Mouse (Mus musculus) forebrain, embryonic 12.5 days (tissue): Measurements from ENCODE around the gene 1700018B08Rik. TPM values are rescaled to one million over a fixed set of nuclear protein-coding genes. Genes with fewer than 3 reads are reported as not detected.

Experiments used
- ATAC-seq: fragments of 200-750 bp; cut with Nextera tagmentation; 2 replicates; pipeline ENCODE4 v1.8.0; 2017; ENCODE audit warnings: moderate TSS enrichment; ENCODE audit not compliant: low FRiP score
- H3K27ac ChIP-seq: fragments of 300-500 bp; sonication (generic); 2 replicates; pipeline ENCODE4 v1.5.1; 2016; ENCODE audit warnings: mild to moderate bottlenecking
- H3K27me3 ChIP-seq: fragments of 300-500 bp; sonication (generic); 2 replicates; pipeline ENCODE4 v1.6.1; 2016; ENCODE audit warnings: mild to moderate bottlenecking
- H3K36me3 ChIP-seq: fragments of 300-500 bp; sonication (generic); replicated peaks from 2 replicates; pipeline ENCODE4 v1.6.1; 2016; ENCODE audit warnings: mild to moderate bottlenecking
- H3K4me1 ChIP-seq: fragments of 300-500 bp; sonication (generic); 2 replicates; pipeline ENCODE4 v1.6.1; 2016
- H3K4me2 ChIP-seq: fragments of 300-500 bp; sonication (generic); 2 replicates; pipeline ENCODE4 v1.6.1; 2016; ENCODE audit warnings: mild to moderate bottlenecking, moderate library complexity
- H3K4me3 ChIP-seq: fragments of 300-500 bp; sonication (generic); replicated peaks from 2 replicates; pipeline ENCODE4 v1.5.1; 2016; ENCODE audit warnings: mild to moderate bottlenecking
- H3K9ac ChIP-seq: fragments of 300-500 bp; sonication (generic); 2 replicates; pipeline ENCODE4 v1.6.1; 2016; ENCODE audit warnings: mild to moderate bottlenecking
- H3K9me3 ChIP-seq: fragments of 300-500 bp; sonication (generic); 2 replicates; pipeline ENCODE4 v1.6.1; 2016
- WGBS: fragments of 180-500 bp; shearing (Covaris S2); methylation state at CpG from one replicate; pipeline ENCODE4 v1.1.7; 2016; 5-methylcytosine and 5-hydroxymethylcytosine counted together
- polyA plus RNA-seq: library from polyadenylated mRNA; unstranded; fragments of >200 nt; fragmentation: Nextera tagmentation; extraction: Ambion mirVana; gene quantifications from 2 replicates; pipeline ENCODE4 v1.2.1, GENCODE M21; 2016

1700018B08Rik gene
- polyA plus RNA-seq, 1 experiment from 2014 or later: not detected

DNA sequence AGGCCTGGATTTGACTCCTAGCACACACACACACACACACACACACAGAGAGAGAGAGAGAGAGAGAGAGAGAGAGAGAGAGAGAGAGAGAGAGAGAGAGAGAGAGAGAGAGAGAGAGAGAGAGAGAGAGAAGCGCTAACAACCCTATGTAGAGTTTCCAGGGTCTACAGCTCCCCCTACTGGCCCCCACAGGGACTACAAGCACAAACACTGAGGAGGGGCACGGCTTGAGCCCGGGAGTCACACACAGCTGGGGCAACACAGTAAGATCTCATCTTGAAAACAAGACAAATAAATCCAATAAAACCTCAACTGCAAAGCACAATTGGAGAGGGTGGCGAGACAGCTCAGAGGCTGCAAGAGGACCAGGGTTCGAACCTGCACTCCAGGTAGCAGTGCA, 11.7 kb downstream of the 1700018B08Rik start:
- H3K4me3 ChIP-seq: no peak overlapping the region
- ATAC-seq: no peak

DNA sequence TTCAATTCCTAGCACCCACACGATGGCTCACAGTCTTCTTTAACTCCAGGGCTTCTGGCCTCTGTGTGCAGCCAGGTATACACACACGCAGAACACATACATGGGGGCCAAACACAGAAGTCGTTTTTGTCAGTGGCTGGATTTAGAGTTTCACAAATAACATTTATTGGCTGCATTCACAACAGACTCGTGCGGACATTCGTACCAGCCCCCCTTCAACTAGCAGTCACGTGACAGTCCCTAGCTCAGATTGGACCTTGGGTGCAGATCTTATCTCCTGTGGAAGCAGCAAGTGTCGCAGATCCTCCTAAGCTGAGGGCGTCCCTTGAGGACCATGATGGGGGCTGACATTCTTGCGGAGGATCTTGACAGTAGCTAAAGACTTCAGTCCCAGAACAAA, 13.5 kb downstream of the 1700018B08Rik start:
- Histone ChIP-seq H3K36me3 (no peaks in the 10 kb centered on the region), H3K4me3 (no peak overlapping the region), H3K4me1 (no peaks in the 10 kb centered on the region), H3K9me3 (no peaks in the 10 kb centered on the region), H3K27me3 (peaks cover 7% of the 10 kb centered on the region; the same call in 1 of the 2 replicates), H3K27ac (no peak overlapping the region), H3K9ac (no peak overlapping the region), H3K4me2 (no peak overlapping the region)
- WGBS: 84% methylated on average over 10 of the region's 10 CpGs
- no peak for ATAC-seq

More for the DNA sequence above, 11.7 kb downstream of the 1700018B08Rik start:
- no peaks in the 10 kb centered on the region for H3K9me3 ChIP-seq
- H3K27ac ChIP-seq: no peak overlapping the region
- no peaks in the 10 kb centered on the region for H3K27me3 ChIP-seq
- H3K36me3 ChIP-seq: no peaks in the 10 kb centered on the region
- 49% methylated on average over 5 of the region's 5 CpGs for WGBS
- no peaks in the 10 kb centered on the region for H3K4me1 ChIP-seq
- H3K4me2 ChIP-seq: no peak overlapping the region
- H3K9ac ChIP-seq: no peak overlapping the region

DNA sequence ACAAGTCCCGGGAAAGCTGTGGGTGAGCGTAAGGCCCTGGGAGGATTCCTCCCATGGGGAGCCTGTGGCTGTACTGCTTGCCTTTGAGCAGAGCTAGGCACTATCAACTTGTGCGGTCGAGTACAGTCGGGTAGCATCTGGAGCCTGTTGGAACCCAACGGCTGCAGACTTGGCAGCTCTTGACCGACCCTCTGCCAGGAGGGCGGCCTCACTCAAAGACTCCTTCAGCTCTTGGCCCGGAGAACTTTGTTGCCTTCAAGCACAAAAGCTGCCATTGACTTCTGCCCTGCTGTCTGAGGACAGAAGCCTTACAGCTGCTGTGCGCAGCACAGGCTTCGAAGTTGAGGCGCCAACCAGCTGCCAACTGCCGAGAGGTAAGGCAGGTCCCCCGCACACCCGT, 15.3 kb downstream of the 1700018B08Rik start:
- Histone ChIP-seq H3K27me3 (peaks cover 15% of the 10 kb centered on the region; the same call in 1 of the 2 replicates), H3K36me3 (no peaks in the 10 kb centered on the region), H3K4me2 (no peak overlapping the region), H3K4me3 (no peak overlapping the region), H3K4me1 (no peaks in the 10 kb centered on the region), H3K27ac (no peak overlapping the region), H3K9ac (no peak overlapping the region), H3K9me3 (no peaks in the 10 kb centered on the region)
- WGBS: 90% methylated on average over 15 of the region's 15 CpGs
- no peak for ATAC-seq

DNA sequence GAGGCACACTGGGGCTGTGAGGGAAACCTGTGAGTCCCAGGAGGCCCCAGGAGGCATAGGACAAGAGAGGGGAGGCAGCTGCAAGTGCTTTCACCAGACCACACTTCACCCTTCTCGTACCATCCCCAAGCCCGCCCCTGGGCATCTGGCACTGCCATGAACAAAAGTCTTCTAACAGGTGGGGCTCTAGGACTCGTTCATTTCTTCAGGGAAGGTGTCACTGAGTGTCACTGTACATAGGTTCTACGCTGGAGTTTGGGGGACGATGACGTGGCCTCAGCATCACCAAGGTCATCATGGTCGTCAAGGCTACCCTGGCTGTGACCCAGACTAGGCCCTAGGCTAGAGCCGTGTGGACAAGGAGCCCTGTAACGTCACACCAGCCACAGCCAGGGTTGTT, 16.4 kb downstream of the 1700018B08Rik start:
- 88% methylated on average over 9 of the region's 9 CpGs for WGBS
- H3K27ac ChIP-seq: no peak overlapping the region
- H3K4me2 ChIP-seq: no peak overlapping the region
- H3K4me3 ChIP-seq: no peak overlapping the region
- H3K9ac ChIP-seq: no peak overlapping the region
- no peaks in the 10 kb centered on the region for H3K9me3 ChIP-seq
- H3K27me3 ChIP-seq: peaks cover 15% of the 10 kb centered on the region; the same call in 1 of the 2 replicates
- ATAC-seq: no peak
- no peaks in the 10 kb centered on the region for H3K4me1 ChIP-seq
- H3K36me3 ChIP-seq: no peaks in the 10 kb centered on the region

DNA sequence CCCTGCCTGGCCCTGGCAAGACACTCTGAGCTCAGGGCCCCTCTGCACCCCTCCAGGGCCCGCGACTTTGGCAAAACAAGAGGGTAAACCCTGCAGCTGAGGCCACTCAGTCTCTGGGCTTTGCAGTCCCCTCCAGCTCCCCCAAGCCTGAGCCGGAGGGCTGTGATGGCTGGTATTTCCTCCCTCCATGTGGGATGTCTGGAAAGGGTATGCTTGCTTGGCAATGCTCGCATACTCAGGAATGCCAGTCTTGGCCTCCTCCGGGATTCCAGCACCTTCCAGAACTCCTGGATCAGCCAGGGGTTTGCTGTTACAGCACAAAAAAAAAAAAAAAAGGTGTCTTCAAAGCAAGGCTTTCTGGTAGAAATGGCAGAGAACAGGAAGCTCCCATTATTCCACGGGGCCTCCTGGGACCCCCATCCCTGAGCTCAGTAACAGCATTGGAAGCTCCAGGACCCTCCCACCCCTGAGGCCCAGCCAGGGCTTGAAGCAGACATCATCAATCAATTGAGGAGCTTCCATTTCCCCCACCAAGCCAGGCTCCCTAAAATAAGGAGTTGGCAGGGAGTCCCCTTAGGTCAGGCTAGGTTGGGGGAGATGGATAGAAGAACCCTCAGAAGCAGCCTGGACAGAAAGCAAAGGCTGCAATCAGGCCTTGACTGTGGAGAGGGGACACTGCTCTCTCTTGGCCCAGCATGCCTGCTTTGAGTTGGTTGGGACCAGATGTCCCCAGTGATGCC, 17.1 kb downstream of the 1700018B08Rik start:
- WGBS: 84% methylated on average over 6 of the region's 6 CpGs
- no peak overlapping the region for H3K9ac ChIP-seq
- H3K9me3 ChIP-seq: no peaks in the 10 kb centered on the region
- H3K4me1 ChIP-seq: peaks cover 3% of the 10 kb centered on the region; the same call in 1 of the 2 replicates
- no peak overlapping the region for H3K4me2 ChIP-seq
- H3K4me3 ChIP-seq: no peak overlapping the region
- no peak overlapping the region for H3K27ac ChIP-seq
- peaks cover 15% of the 10 kb centered on the region; the same call in 1 of the 2 replicates for H3K27me3 ChIP-seq
- ATAC-seq: no peak
- no peaks in the 10 kb centered on the region for H3K36me3 ChIP-seq

DNA sequence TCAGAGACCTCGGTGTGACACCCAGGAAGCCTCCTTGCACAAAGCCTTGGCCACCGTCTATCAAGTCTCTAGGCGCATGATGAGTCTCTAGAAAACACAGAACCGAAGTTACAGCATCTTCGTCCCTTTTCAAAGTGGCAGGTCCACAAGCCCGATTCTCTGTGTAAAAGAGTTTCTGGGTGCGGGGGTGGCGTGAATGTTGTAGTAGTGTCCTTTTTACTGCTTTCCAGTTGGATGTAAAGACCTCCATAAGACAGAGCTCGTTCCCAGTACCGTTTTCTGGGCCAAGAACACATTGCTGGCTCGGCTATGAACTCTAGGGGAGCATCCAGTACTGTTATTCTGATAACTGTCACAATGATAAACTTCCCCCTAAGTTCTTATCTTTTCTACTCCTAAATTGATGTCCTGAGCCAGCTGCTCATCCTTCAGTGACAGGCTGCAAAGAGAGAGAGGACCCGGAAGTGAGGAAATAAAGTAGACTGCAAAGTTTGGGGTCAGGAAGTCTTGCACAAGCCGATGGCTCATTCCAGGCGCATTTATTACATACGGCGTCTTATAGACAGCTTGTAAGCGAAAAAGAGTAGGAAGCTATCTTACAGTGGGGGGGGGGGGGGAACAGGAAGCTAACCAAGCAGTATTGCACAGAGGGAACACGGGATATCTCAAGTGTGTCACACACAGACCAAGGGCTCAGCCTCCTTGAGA, 18.9 kb downstream of the 1700018B08Rik start:
- Histone ChIP-seq H3K4me3 (no peak overlapping the region), H3K4me2 (no peak overlapping the region), H3K4me1 (peaks cover 4% of the 10 kb centered on the region; the same call in 1 of the 2 replicates), H3K9ac (no peak overlapping the region), H3K9me3 (no peaks in the 10 kb centered on the region), H3K27me3 (peaks cover 15% of the 10 kb centered on the region; the same call in 1 of the 2 replicates), H3K27ac (no peak overlapping the region), H3K36me3 (no peaks in the 10 kb centered on the region)
- WGBS: 84% methylated on average over 18 of the region's 18 CpGs
- ATAC-seq: no peak

DNA sequence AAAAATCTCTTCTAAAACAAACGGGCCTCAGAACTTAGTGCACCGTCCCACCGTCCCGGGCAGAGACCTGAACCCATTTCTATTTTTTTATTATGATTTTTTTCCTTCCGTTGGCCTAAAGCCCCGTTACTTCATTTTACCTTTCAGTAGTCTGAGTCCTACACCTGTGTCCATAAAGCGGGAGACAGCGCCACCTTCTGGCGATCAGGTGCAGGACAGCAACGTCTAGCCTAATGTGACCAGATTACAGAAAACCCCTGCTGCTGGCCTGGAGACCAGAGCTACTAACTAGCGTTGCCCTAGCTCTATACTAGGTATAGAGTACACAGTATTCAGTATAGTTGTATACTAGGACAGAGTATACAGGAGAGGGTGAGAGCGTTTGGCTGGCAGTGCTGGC, 30.7 kb downstream of the 1700018B08Rik start:
- Histone ChIP-seq H3K36me3 (no peaks in the 10 kb centered on the region), H3K9ac (no peak overlapping the region), H3K4me1 (peaks cover 7% of the 10 kb centered on the region; the same call in 1 of the 2 replicates), H3K4me2 (no peak overlapping the region), H3K4me3 (no peak overlapping the region), H3K27ac (no peak overlapping the region), H3K27me3 (peaks cover 44% of the 10 kb centered on the region), H3K9me3 (no peaks in the 10 kb centered on the region)
- 11% methylated on average over 12 of the region's 12 CpGs for WGBS
- 0 out of 2 replicates have a peak, but pooled peaks have one; percentile 51 for ATAC-seq

DNA sequence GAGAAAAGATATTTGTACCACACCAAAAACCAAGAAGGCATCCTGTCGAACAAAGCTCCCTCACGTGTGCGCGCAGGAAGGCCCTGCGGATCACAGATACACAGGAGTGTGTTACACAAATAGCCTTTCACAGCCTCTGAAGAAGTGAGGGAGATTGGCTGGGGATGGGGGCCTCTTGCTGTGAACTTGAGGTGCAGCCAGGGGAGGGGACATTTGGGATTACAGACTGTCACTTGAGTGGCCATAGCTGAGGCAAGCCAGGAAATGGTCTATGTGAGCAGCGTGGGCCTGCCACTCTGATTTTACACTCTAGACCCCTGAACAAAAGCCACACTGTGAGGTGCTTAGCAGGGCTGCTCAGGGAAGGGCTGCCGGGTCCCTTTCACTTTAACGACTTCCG, 32.4 kb downstream of the 1700018B08Rik start:
- H3K9ac ChIP-seq: no peak overlapping the region
- H3K27ac ChIP-seq: no peak overlapping the region
- peaks cover 43% of the 10 kb centered on the region for H3K27me3 ChIP-seq
- no peaks in the 10 kb centered on the region for H3K9me3 ChIP-seq
- H3K4me1 ChIP-seq: peaks cover 7% of the 10 kb centered on the region; the same call in 1 of the 2 replicates
- no peak overlapping the region for H3K4me2 ChIP-seq
- H3K36me3 ChIP-seq: no peaks in the 10 kb centered on the region
- no peak for ATAC-seq
- 50% methylated on average over 9 of the region's 9 CpGs for WGBS
- no peak overlapping the region for H3K4me3 ChIP-seq

DNA sequence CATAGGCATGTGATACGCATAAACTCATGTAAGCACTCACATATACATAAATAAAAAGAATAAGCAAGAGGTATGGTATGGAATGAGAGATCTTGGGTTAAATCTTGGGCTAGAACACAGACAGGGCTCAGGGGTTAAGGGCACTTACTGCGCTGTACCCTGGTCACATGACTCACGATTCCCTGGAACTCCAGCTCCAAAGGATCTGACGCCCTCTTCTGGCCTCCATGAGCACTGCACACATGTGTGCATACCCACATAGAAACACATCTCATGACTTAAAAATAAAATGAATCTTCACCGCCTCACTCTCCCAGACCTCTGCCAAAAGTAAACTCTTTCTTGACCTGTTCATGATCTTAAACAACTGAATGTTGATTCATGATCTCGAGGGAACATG, 46.5 kb downstream of the 1700018B08Rik start:
- no peak overlapping the region for H3K4me2 ChIP-seq
- ATAC-seq: no peak
- 86% methylated on average over 6 of the region's 6 CpGs for WGBS
- peaks cover 3% of the 10 kb centered on the region for H3K4me1 ChIP-seq
- no peaks in the 10 kb centered on the region for H3K27me3 ChIP-seq
- no peaks in the 10 kb centered on the region for H3K36me3 ChIP-seq
- H3K9ac ChIP-seq: no peak overlapping the region
- H3K9me3 ChIP-seq: no peaks in the 10 kb centered on the region
- H3K4me3 ChIP-seq: no peak overlapping the region
- no peak overlapping the region for H3K27ac ChIP-seq

DNA sequence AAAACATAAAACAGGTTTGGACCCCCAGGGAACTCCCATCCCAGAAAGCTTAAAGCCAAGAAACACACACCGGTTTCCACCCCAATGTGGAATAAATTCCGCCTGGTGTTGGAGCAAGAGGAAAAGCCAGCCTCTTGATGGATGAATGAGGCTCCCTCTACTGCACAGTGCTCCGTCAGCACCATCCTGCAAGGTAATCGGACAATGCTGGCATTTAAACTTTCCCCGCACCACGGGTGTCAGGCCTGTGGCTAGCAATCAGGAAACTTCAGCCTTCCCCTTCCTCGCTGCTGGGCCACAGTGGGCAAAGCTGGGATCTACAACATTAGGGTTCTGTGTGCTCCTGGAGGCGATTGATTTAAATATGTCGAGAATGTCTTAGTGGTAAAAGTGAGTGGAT, 52.5 kb downstream of the 1700018B08Rik start:
- 57% methylated on average over 9 of the region's 9 CpGs for WGBS
- Histone ChIP-seq H3K36me3 (no peaks in the 10 kb centered on the region), H3K27ac (no peak overlapping the region), H3K4me2 (no peak overlapping the region), H3K9me3 (no peaks in the 10 kb centered on the region), H3K9ac (no peak overlapping the region), H3K27me3 (0 out of 2 replicates have a peak, but pooled peaks cover 4% of the 10 kb centered on the region), H3K4me3 (no peak overlapping the region), H3K4me1 (no peaks in the 10 kb centered on the region)
- ATAC-seq: no peak

DNA sequence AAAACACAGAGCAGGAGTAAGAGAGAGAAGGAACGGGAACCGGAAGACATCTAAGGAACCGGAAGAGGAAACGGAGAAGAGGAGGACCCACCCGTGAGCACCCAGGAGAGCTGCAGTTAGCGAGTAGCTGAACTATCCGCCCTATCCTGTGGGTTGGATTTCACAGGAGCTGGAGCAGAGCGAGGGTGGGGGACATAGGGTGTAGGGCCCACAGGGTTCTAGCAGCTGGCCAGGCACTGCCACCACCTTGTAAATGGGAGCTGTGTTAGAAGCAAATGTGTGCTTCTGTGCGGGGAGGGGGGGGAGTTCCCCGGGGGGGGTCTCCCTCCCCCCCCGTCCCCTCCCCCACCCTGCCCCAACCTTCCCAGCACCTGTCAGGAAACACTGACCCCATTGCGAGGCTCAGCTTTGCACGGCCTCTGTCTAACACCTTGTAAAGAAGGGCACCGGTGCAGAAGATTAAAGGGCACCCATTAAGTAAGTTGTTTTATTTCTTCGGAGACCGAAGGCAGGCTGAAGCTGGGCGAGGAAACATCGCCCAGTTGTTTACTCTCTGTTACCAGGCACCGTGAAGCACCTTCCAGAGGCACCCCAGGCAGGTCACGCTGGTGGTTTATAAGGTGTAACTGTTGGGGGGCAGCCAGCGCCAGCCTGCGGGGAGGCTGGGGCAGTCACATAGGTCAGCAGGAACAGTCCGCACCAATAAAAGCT, 59.9 kb downstream of the 1700018B08Rik start:
- WGBS: 80% methylated on average over 22 of the region's 23 CpGs

More for the DNA sequence above, 59.9 kb downstream of the 1700018B08Rik start:
- no peaks in the 10 kb centered on the region for H3K36me3 ChIP-seq
- ATAC-seq: no peak
- no peak overlapping the region for H3K4me3 ChIP-seq
- no peaks in the 10 kb centered on the region for H3K9me3 ChIP-seq
- no peak overlapping the region for H3K9ac ChIP-seq
- peaks cover 25% of the 10 kb centered on the region for H3K27me3 ChIP-seq
- no peak overlapping the region for H3K4me2 ChIP-seq
- H3K4me1 ChIP-seq: peaks cover 24% of the 10 kb centered on the region
- H3K27ac ChIP-seq: no peak overlapping the region
